Mouse (Mus musculus) myocyte (in vitro differentiated cells): Measurements from ENCODE around the gene Gabbr1. TPM values are rescaled to one million over a fixed set of nuclear protein-coding genes. Genes with fewer than 3 reads are reported as not detected.

Source experiments
- H3K27me3 ChIP-seq: one replicate; pipeline ENCODE4 v1.6.1; 2011; ENCODE audit not compliant: control insufficient read depth, insufficient read depth, insufficient read length
- H3K36me3 ChIP-seq: one replicate; pipeline ENCODE4 v1.6.1; 2011; ENCODE audit not compliant: control insufficient read depth, insufficient read depth
- H3K4me2 ChIP-seq: one replicate; pipeline ENCODE4 v1.6.1; 2011; ENCODE audit warnings: low read depth, control low read depth
- H3K4me3 ChIP-seq: one replicate; pipeline ENCODE4 v1.5.1; 2011; ENCODE audit warnings: mild to moderate bottlenecking, control low read depth, moderate library complexity
- H3K79me2 ChIP-seq: one replicate; pipeline ENCODE4 v1.6.1; 2011; ENCODE audit not compliant: control insufficient read depth, insufficient read depth
- H3ac ChIP-seq: one replicate; pipeline ENCODE4 v1.6.1; 2011; ENCODE audit not compliant: control insufficient read depth, insufficient read length
- CEBPB ChIP-seq: IDR thresholded peaks from 2 replicates; pipeline ENCODE4 v1.6.1; 2011; ENCODE audit warnings: mild to moderate bottlenecking, moderate library complexity; ENCODE audit not compliant: poor library complexity, insufficient read depth, severe bottlenecking
- E2F4 ChIP-seq: IDR thresholded peaks from one replicate; pipeline ENCODE4 v1.6.1; 2011; ENCODE audit warnings: mild to moderate bottlenecking, control low read depth, moderate library complexity; ENCODE audit not compliant: insufficient read depth
- MAX ChIP-seq: IDR thresholded peaks from one replicate; pipeline ENCODE4 v1.6.1; 2011; ENCODE audit warnings: low read depth, mild to moderate bottlenecking, control low read depth
- MYOD1 ChIP-seq, 3 experiments: IDR thresholded peaks; one replicate each; pipeline ENCODE4 v1.6.1; 2011; ENCODE audit warnings: control low read depth in 2 of 3, low read depth in 2 of 3, mild to moderate bottlenecking in 2 of 3, moderate library complexity in 1 of 3; ENCODE audit not compliant: insufficient read length in 2 of 3, control insufficient read depth in 1 of 3
- MYOG ChIP-seq, 3 experiments: IDR thresholded peaks; one replicate each; pipeline ENCODE4 v1.6.1; 2011; ENCODE audit warnings: control low read depth in 2 of 3, low read depth in 2 of 3, mild to moderate bottlenecking in 2 of 3; ENCODE audit not compliant: insufficient read length in 2 of 3, control insufficient read depth in 1 of 3, insufficient read depth in 1 of 3
- POLR2A ChIP-seq: IDR thresholded peaks from one replicate; pipeline ENCODE4 v1.6.1; 2011; ENCODE audit warnings: low read depth, mild to moderate bottlenecking, control low read depth, moderate library complexity; ENCODE audit not compliant: insufficient read length
- POLR2AphosphoS2 ChIP-seq: IDR thresholded peaks from one replicate; pipeline ENCODE4 v1.6.1; 2011; ENCODE audit warnings: low read depth, control low read depth; ENCODE audit not compliant: insufficient read length
- REST ChIP-seq: IDR thresholded peaks from one replicate; pipeline ENCODE4 v1.6.1; 2011; ENCODE audit warnings: mild to moderate bottlenecking, control low read depth, moderate library complexity; ENCODE audit not compliant: insufficient read depth, insufficient read length
- SRF ChIP-seq: IDR thresholded peaks from one replicate; pipeline ENCODE4 v1.6.1; 2011; ENCODE audit warnings: low read depth; ENCODE audit not compliant: control insufficient read depth, insufficient read length
- TCF12 ChIP-seq: IDR thresholded peaks from one replicate; pipeline ENCODE4 v1.6.1; 2011; ENCODE audit warnings: mild to moderate bottlenecking, control low read depth; ENCODE audit not compliant: poor library complexity, insufficient read depth, severe bottlenecking
- TCF3 ChIP-seq: IDR thresholded peaks from one replicate; pipeline ENCODE4 v1.6.1; 2011; ENCODE audit warnings: low read depth, control low read depth; ENCODE audit not compliant: insufficient read length
- USF1 ChIP-seq: IDR thresholded peaks from one replicate; pipeline ENCODE4 v1.6.1; 2011; ENCODE audit warnings: low read depth, mild to moderate bottlenecking, control low read depth, moderate library complexity
- polyA plus RNA-seq: library from polyadenylated mRNA; unstranded; fragments of >200 nt; fragmentation: generic; extraction: Trizol; gene quantifications from one replicate; pipeline ENCODE4 v1.2.1, GENCODE M21; 2012; ENCODE audit warnings: missing spikeins

Gabbr1 gene
- polyA plus RNA-seq, 1 experiment = 15.9 TPM

GRCm38 (mm10) chr17:37049570-37050310 is 4.0 kb downstream of the Gabbr1 start:
- Histone ChIP-seq H3K79me2 (no peaks in the 10 kb centered on the region), H3K4me2 (no peak overlapping the region), H3K36me3 (no peaks in the 10 kb centered on the region), H3K27me3 (no peaks in the 10 kb centered on the region), H3ac (no peak overlapping the region), H3K4me3 (no peak overlapping the region)
- TF ChIP-seq MAX (no peak), USF1 (no peak), SRF (no peak), MYOG (IDR thresholded peaks at IDR 0.05; ENCODE audit: control insufficient read depth in 1 of 3, insufficient read depth in 1 of 3, insufficient read length in 2 of 3, low read depth in 2 of 3) (no peak), POLR2AphosphoS2 (no peak), REST (no peak), POLR2A (no peak), MYOD1 (IDR thresholded peaks at IDR 0.05; ENCODE audit: control insufficient read depth in 1 of 3, insufficient read length in 2 of 3, low read depth in 2 of 3) (no peak), TCF3 (no peak), CEBPB (no peak), E2F4 (no peak), TCF12 (no peak)

GRCm38 (mm10) chr17:37050399-37050798 is 4.6 kb downstream of the Gabbr1 start:
- Histone ChIP-seq H3K79me2 (no peaks in the 10 kb centered on the region), H3K4me2 (no peak overlapping the region), H3ac (no peak overlapping the region), H3K4me3 (no peak overlapping the region), H3K27me3 (no peaks in the 10 kb centered on the region), H3K36me3 (no peaks in the 10 kb centered on the region)
- no peak for TF ChIP-seq MYOG (IDR thresholded peaks at IDR 0.05; ENCODE audit: control insufficient read depth in 1 of 3, insufficient read depth in 1 of 3, insufficient read length in 2 of 3, low read depth in 2 of 3)
- TF ChIP-seq TCF3 = no peak
- TF ChIP-seq POLR2A = no peak
- no peak for TF ChIP-seq TCF12
- TF ChIP-seq POLR2AphosphoS2 = no peak
- no peak for TF ChIP-seq MAX
- TF ChIP-seq USF1 = no peak
- TF ChIP-seq SRF = no peak
- TF ChIP-seq REST = no peak
- no peak for TF ChIP-seq E2F4
- TF ChIP-seq CEBPB = no peak
- TF ChIP-seq MYOD1 (IDR thresholded peaks at IDR 0.05; ENCODE audit: control insufficient read depth in 1 of 3, insufficient read length in 2 of 3, low read depth in 2 of 3) = no peak

GRCm38 (mm10) chr17:37050876-37051275 is 5.1 kb downstream of the Gabbr1 start:
- no peak overlapping the region for H3K4me2 ChIP-seq
- TF ChIP-seq POLR2A (no peak), MYOG (IDR thresholded peaks at IDR 0.05; ENCODE audit: control insufficient read depth in 1 of 3, insufficient read depth in 1 of 3, insufficient read length in 2 of 3, low read depth in 2 of 3) (no peak), SRF (no peak)
- no peak overlapping the region for H3K4me3 ChIP-seq
- no peaks in the 10 kb centered on the region for H3K79me2 ChIP-seq
- H3ac ChIP-seq = no peak overlapping the region
- H3K36me3 ChIP-seq = no peaks in the 10 kb centered on the region
- H3K27me3 ChIP-seq = no peaks in the 10 kb centered on the region

- Histone ChIP-seq H3K36me3 (peaks cover 6% of the 10 kb centered on the region), H3K4me3 (no peak overlapping the region), H3K27me3 (no peaks in the 10 kb centered on the region), H3K4me2 (no peak overlapping the region), H3ac (no peak overlapping the region), H3K79me2 (no peaks in the 10 kb centered on the region)
- TF ChIP-seq MYOG (IDR thresholded peaks at IDR 0.05; ENCODE audit: control insufficient read depth in 1 of 3, insufficient read depth in 1 of 3, insufficient read length in 2 of 3, low read depth in 2 of 3) = no peak
Observed at GRCm38 (mm10) chr17:37051745-37052144, 6.0 kb downstream of the Gabbr1 start.

- Histone ChIP-seq H3K4me3 (no peak overlapping the region), H3K79me2 (no peaks in the 10 kb centered on the region), H3K36me3 (peaks cover 31% of the 10 kb centered on the region), H3K27me3 (no peaks in the 10 kb centered on the region), H3ac (no peak overlapping the region), H3K4me2 (no peak overlapping the region)
- TF ChIP-seq MAX (no peak), USF1 (no peak), CEBPB (no peak), E2F4 (no peak), TCF3 (no peak)
Observed at GRCm38 (mm10) chr17:37056957-37057356, 11.2 kb downstream of the Gabbr1 start.
